Mouse (Mus musculus): ENCODE data around the gene Gm12117. TPM values are rescaled to one million over a fixed set of nuclear protein-coding genes. Genes with fewer than 3 reads are reported as not detected.

The Gm12117 gene
- not detected for polyA plus RNA-seq (2021)

GRCm38 (mm10) chr11:33276637-33277036 lies at the start of gene Gm12117:
Gm12117 (minus strand) TSS chr11:33276737.
- POLR2A ChIA-PET, result no interaction called here
- ATAC-seq (no peak), DNase-seq (ENCODE audit: low read depth, low spot score) (no peak)
- CTCF ChIA-PET, result no interaction called here
- TF ChIP-seq CTCF (IDR thresholded peaks at IDR 0.05), result no peak
- H3K27me3 ChIP-seq, result no peaks in the 10 kb centered on the region
- in situ Hi-C loops (cut with MboI; ENCODE audit: low pct_unique_long_range_greater_than_20kb), result no loop called here

- POLR2A ChIA-PET, result no interaction called here
- no peaks in the 10 kb centered on the region for H3K27me3 ChIP-seq
- in situ Hi-C loops (cut with MboI; ENCODE audit: low pct_unique_long_range_greater_than_20kb), result no loop called here
- ATAC-seq, result no peak
- DNase-seq (ENCODE audit: low read depth, low spot score), result no peak
- CTCF ChIA-PET, result interaction anchor here (1.7 kb wide), 1 partner anchor 8 kb away, joined by 4 read pairs; no protein-coding TSS in a partner anchor
- TF ChIP-seq CTCF (IDR thresholded peaks at IDR 0.05), result no peak
Observed at GRCm38 (mm10) chr11:33319006-33319611, 42.6 kb upstream of the Gm12117 start.

DNA sequence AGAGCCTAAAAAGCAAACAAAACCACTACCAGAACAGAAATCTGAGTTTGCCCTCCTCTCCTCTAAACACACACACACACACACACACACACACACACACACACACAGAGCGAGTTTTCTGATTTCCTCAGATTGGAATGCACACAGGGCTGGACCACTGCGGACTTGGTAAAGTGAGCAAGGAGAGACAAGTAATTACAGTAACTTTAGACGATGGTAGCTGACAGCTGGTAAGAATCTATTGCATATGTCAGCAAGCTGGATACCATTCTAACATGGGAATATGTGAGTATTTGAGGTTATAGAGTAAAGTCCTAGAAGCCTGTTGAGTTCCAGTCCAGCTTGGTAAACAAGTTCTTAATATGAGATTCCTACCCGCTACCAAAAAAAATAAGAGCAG lies 33.0 kb upstream of the Gm12117 start:
- TF ChIP-seq CTCF (IDR thresholded peaks at IDR 0.05), result no peak
- CTCF ChIA-PET, result no interaction called here
- no peak for ATAC-seq

GRCm38 (mm10) chr11:33300859-33301258 lies 24.3 kb upstream of the Gm12117 start:
- CTCF ChIA-PET, result interaction anchor here (1.2 kb wide), 1 partner anchor 22 kb away, joined by 3 read pairs; no protein-coding TSS in a partner anchor
- ATAC-seq, result no peak
- in situ Hi-C loops (cut with MboI; ENCODE audit: low pct_unique_long_range_greater_than_20kb), result no loop called here
- POLR2A ChIA-PET, result no interaction called here
- TF ChIP-seq CTCF (IDR thresholded peaks at IDR 0.05), result no peak
- no peak for DNase-seq (ENCODE audit: low read depth, low spot score)
- no peaks in the 10 kb centered on the region for H3K27me3 ChIP-seq

More for the DNA sequence above, 33.0 kb upstream of the Gm12117 start:
- no peak for DNase-seq (ENCODE audit: low read depth, low spot score)
- in situ Hi-C loops (cut with MboI; ENCODE audit: low pct_unique_long_range_greater_than_20kb), result no loop called here
- POLR2A ChIA-PET, result no interaction called here
- no peaks in the 10 kb centered on the region for H3K27me3 ChIP-seq

DNA sequence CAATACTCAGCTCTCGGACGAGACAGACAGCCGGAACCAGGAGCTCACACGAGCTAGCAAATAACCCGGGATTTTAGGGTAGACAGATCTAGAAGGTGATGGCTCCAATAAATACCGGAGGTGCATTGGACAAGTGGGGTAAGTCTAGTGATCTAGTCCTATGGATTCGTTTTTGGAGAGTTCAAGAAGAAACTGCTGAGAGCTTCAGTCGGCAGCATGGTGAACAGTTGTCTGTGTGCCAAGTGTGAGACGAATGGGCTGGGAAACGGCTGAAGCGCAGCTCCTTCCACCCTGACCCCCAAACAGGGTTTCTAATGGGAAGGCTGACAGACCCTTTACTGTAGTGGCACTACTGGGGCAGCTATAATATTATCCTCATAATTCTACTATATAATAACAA lies 22.8 kb upstream of the Gm12117 start:
- no peak for TF ChIP-seq CTCF (IDR thresholded peaks at IDR 0.05)
- POLR2A ChIA-PET, result interaction anchor here (0.6 kb wide), 1 partner anchor 9 kb away, joined by 3 read pairs; no protein-coding TSS in a partner anchor
- no peak for ATAC-seq
- in situ Hi-C loops (cut with MboI; ENCODE audit: low pct_unique_long_range_greater_than_20kb), result loop anchor here (5.0 to 10.0 kb wide), 3 partner anchors 122 to 315 kb away; no protein-coding TSS in a partner anchor
- no peaks in the 10 kb centered on the region for H3K27me3 ChIP-seq
- no peak for DNase-seq (ENCODE audit: low read depth, low spot score)
- CTCF ChIA-PET, result interaction anchor here (0.8 kb wide), 1 partner anchor 122 kb away, joined by 3 read pairs; no protein-coding TSS in a partner anchor

DNA sequence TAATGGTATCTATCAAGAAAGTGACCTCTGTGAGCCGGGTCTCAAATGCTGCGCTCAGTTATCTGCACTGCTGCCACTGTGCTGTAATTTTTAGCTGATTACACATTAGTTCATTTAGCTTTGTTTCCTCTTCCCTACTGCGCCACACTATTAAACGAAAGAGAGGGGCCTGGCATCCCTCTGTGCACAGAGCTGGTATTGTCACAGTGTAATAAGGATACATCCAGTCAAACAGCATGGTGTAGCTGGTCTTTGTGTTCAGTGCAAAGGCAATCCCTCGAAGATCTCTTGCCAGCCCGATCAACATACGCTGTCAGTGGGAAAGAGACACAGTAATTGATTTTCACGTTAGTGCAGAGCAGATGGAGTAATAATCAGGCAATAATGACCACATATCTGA lies 20.6 kb upstream of the Gm12117 start:
- DNase-seq (ENCODE audit: low read depth, low spot score) (no peak), ATAC-seq (no peak)
- ChIA-PET CTCF (interaction anchor here (1.1 to 5.6 kb wide), 6 partner anchors 9 to 318 kb away, joined by 3 to 62 read pairs (median 4); no protein-coding TSS in a partner anchor), POLR2A (interaction anchor here (0.9 kb wide), 1 partner anchor 122 kb away, joined by 3 read pairs; no protein-coding TSS in a partner anchor)
- in situ Hi-C loops (cut with MboI; ENCODE audit: low pct_unique_long_range_greater_than_20kb), result loop anchor here (5.0 to 10.0 kb wide), 3 partner anchors 120 to 318 kb away; no protein-coding TSS in a partner anchor
- H3K27me3 ChIP-seq, result no peaks in the 10 kb centered on the region
- TF ChIP-seq CTCF (IDR thresholded peaks at IDR 0.05), result no peak

- CTCF ChIA-PET, result interaction anchor here (0.8 to 5.6 kb wide), 8 partner anchors 25 to 319 kb away, joined by 3 to 62 read pairs (median 4); no protein-coding TSS in a partner anchor
- POLR2A ChIA-PET, result no interaction called here
- DNase-seq (ENCODE audit: low read depth, low spot score) (no peak), ATAC-seq (no peak)
- in situ Hi-C loops (cut with MboI; ENCODE audit: low pct_unique_long_range_greater_than_20kb), result loop anchor here (5.0 to 10.0 kb wide), 3 partner anchors 118 to 319 kb away; no protein-coding TSS in a partner anchor
- peak; percentile 61 for TF ChIP-seq CTCF (IDR thresholded peaks at IDR 0.05)
- no peaks in the 10 kb centered on the region for H3K27me3 ChIP-seq
Observed at GRCm38 (mm10) chr11:33295422-33295821, 18.9 kb upstream of the Gm12117 start.

DNA sequence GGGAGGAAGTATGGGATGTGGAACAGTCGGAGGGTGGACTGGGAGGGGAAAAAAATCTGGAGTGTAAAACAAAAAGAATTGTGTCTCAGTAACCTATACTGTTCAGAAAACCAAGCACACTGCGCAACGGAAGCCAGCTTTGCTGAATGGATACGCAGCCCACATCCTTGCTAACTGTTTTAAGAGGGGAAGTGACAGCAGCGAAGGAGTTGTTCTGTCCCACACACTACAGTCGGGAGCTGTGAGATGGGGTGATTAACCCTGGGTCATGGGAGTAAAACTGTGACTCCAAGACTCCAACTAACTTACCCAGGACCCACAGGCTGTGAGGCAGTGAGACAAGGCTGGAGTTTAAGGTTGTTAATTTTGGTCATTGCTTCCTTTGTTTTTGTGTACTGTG lies 17.5 kb upstream of the Gm12117 start:
- ATAC-seq, result no peak
- H3K27me3 ChIP-seq, result no peaks in the 10 kb centered on the region
- DNase-seq (ENCODE audit: low read depth, low spot score), result no peak
- in situ Hi-C loops (cut with MboI; ENCODE audit: low pct_unique_long_range_greater_than_20kb), result loop anchor here (10.0 kb wide), 2 partner anchors 261 to 321 kb away; no protein-coding TSS in a partner anchor
- ChIA-PET POLR2A (no interaction called here), CTCF (interaction anchor here (1.0 to 5.6 kb wide), 4 partner anchors 10 to 123 kb away, joined by 3 to 62 read pairs (median 9); no protein-coding TSS in a partner anchor)
- TF ChIP-seq CTCF (IDR thresholded peaks at IDR 0.05), result no peak

DNA sequence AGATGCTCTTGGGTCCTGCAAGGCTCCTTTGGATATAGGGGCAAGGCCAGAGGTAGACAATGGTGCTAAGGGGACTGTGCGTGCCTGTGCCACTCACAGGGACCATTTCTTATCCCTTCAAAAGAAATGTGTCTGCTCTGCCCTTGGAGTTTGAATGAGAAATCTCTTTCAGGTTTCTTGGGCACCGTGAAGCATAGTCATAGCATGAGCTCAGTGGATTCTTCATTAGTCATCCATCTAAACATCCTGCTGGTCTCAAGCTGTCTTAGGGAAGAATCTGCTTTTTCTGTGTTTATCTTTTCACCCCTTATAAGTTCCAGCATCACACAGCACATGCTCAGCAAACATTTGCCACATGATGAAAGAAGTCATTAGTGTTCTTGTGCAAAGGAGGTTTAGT lies 2.0 kb upstream of the Gm12117 start:
- in situ Hi-C loops (cut with MboI; ENCODE audit: low pct_unique_long_range_greater_than_20kb), result no loop called here
- POLR2A ChIA-PET, result interaction anchor here (2.1 kb wide), 1 partner anchor 10 kb away, joined by 5 read pairs; no protein-coding TSS in a partner anchor
- no peak for DNase-seq (ENCODE audit: low read depth, low spot score)
- CTCF ChIA-PET, result interaction anchor here (0.7 kb wide), 1 partner anchor 18 kb away, joined by 3 read pairs; no protein-coding TSS in a partner anchor
- peak; percentile 95 for ATAC-seq
- TF ChIP-seq CTCF (IDR thresholded peaks at IDR 0.05), result no peak
- no peaks in the 10 kb centered on the region for H3K27me3 ChIP-seq

DNA sequence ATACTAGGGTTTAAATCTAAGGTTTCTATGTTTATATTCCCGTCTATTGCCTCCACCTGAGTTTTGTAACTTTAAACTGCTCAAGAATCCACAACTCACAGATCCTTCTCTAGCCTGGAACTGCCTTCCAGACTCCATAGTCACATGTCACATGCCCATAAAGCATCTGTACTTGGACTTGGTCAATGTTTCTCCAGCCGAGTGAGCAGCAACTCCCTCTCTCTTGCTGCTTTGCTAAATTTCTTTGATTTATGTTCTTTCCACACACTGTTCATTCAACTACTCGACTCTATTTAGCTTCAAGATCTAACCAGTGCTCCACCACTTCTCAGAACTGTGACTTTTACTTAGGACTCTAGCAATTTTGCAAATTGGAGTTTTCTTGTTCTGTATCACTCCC lies 1.7 kb downstream of the Gm12117 start:
- ATAC-seq, result no peak
- POLR2A ChIA-PET, result no interaction called here
- DNase-seq (ENCODE audit: low read depth, low spot score), result no peak

DNA sequence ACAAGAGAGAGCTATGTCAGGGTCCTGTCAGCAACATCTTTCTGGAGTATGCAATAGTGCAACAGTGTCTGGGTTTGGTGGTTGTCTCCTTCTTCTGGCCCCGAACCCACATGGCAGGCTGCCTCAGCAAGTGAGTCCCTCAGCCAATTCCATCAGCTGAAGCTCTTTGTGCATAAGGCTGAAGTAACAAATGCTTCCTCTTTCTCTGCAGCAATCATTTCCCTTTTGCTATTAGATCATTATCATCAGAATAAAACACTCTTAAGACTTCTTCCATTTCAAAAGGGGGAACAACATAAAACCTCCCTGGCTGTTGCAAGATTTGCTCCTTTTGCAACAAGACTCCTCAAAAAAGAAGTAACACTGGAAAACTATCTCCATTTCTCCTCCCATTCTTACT lies 2.2 kb downstream of the Gm12117 start:
- no peak for TF ChIP-seq CTCF (IDR thresholded peaks at IDR 0.05)
- CTCF ChIA-PET, result interaction anchor here (1.5 kb wide), 1 partner anchor 10 kb away, joined by 3 read pairs; no protein-coding TSS in a partner anchor
- H3K27me3 ChIP-seq, result no peaks in the 10 kb centered on the region
- DNase-seq (ENCODE audit: low read depth, low spot score) (no peak), ATAC-seq (no peak)
- in situ Hi-C loops (cut with MboI; ENCODE audit: low pct_unique_long_range_greater_than_20kb), result no loop called here
- POLR2A ChIA-PET, result no interaction called here

More for the DNA sequence above, 1.7 kb downstream of the Gm12117 start:
- TF ChIP-seq CTCF (IDR thresholded peaks at IDR 0.05), result no peak
- CTCF ChIA-PET, result interaction anchor here (1.5 kb wide), 1 partner anchor 10 kb away, joined by 3 read pairs; no protein-coding TSS in a partner anchor
- in situ Hi-C loops (cut with MboI; ENCODE audit: low pct_unique_long_range_greater_than_20kb), result no loop called here
- no peaks in the 10 kb centered on the region for H3K27me3 ChIP-seq

All from Patski (cell line).